Mouse (Mus musculus): ENCODE measurements around the gene Gys1. TPM values are rescaled to one million over a fixed set of nuclear protein-coding genes. Genes with fewer than 3 reads are reported as not detected.

Gene Gys1
- total RNA-seq, 1 experiment = 26.1 TPM

GRCm38 (mm10) chr7:45467090-45467670 is 32.5 kb downstream of the Gys1 start:
- H3K4me3 ChIP-seq (ENCODE audit: insufficient read depth in 1 of 2, low read depth in 1 of 2, low read length in 2 of 2, poor library complexity in 1 of 2, severe bottlenecking in 1 of 2) = peak overlapping the region; percentile 63 to 80
- peak overlapping the region; percentile 12; the same call in 1 of the 2 replicates for H3K9ac ChIP-seq (ENCODE audit: insufficient read depth, low read depth, low read length, poor library complexity, severe bottlenecking)
- no peak overlapping the region; the same call in 1 of the 2 replicates for H3K27ac ChIP-seq (ENCODE audit: insufficient read depth, low read depth, low read length, poor library complexity, severe bottlenecking)
- peaks cover 24% of the 10 kb centered on the region for H3K36me3 ChIP-seq (ENCODE audit: control insufficient read depth, insufficient read depth, low read length, poor library complexity, severe bottlenecking)
- H3K9me3 ChIP-seq (ENCODE audit: control insufficient read depth, insufficient read depth, low read depth, low read length) = no peaks in the 10 kb centered on the region
- in situ Hi-C loops (cut with MboI; ENCODE audit: low sequenced_read_pairs in 2 of 2, unreplicated experiment in 2 of 2) = no loop called here
- DNase-seq (ENCODE audit: low read depth, low spot score) = no peak
- TF ChIP-seq CHD2 (IDR thresholded peaks at IDR 0.05; ENCODE audit: low read depth, low read length) (no peak), ZNF384 (IDR thresholded peaks at IDR 0.05; ENCODE audit: low read depth, low read length) (0 out of 2 replicates have a peak, but pooled peaks have one; percentile 42)
- H3K4me1 ChIP-seq (ENCODE audit: control insufficient read depth in 2 of 2, insufficient read depth in 2 of 2, low read length in 2 of 2, poor library complexity in 1 of 2) = peaks cover 0 to 3% of the 10 kb centered on the region in 2 experiments; a peak in 2 of 4 replicates

DNA sequence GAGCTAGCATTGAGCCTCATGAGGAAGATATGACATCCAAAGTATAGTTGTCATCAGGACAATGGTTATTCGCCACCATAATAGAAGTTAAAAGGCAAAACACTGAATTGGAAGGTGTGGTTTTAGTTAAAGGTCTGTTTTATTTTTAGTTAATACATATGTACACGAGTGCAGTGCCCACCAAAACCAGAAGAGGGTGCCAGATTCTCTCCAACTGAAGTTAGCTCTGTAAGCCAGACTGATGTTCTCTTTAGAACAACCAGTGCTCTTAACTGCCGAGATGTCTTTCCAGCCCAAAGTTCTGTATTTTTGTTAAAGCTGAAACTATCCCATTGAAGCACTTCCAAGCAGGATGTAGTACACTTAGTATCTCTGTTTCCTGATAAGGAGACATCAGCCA is 36.2 kb downstream of the Gys1 start:
- DNase-seq (ENCODE audit: low read depth, low spot score) = no peak

GRCm38 (mm10) chr7:45475291-45475969 is 40.8 kb downstream of the Gys1 start:
- H3K9me3 ChIP-seq (ENCODE audit: control insufficient read depth, insufficient read depth, low read depth, low read length) = no peaks in the 10 kb centered on the region
- H3K4me3 ChIP-seq (ENCODE audit: insufficient read depth in 1 of 2, low read depth in 1 of 2, low read length in 2 of 2, poor library complexity in 1 of 2, severe bottlenecking in 1 of 2) = peak overlapping the region; percentile 53 to 69
- peaks cover 2 to 4% of the 10 kb centered on the region in 2 experiments; a peak in 2 of 4 replicates for H3K4me1 ChIP-seq (ENCODE audit: control insufficient read depth in 2 of 2, insufficient read depth in 2 of 2, low read length in 2 of 2, poor library complexity in 1 of 2)
- no peak for DNase-seq (ENCODE audit: low read depth, low spot score)
- peak overlapping the region; percentile 67; the same call in 1 of the 2 replicates for H3K9ac ChIP-seq (ENCODE audit: insufficient read depth, low read depth, low read length, poor library complexity, severe bottlenecking)
- in situ Hi-C loops (cut with MboI; ENCODE audit: low sequenced_read_pairs in 2 of 2, unreplicated experiment in 2 of 2) = loop anchor here in 1 of 2 experiments (10.0 kb wide), 1 partner anchor 119 kb away; no protein-coding TSS in a partner anchor
- TF ChIP-seq HCFC1 (IDR thresholded peaks at IDR 0.05; ENCODE audit: borderline replicate concordance, insufficient read depth, low read length) (peak; percentile 93), ZNF384 (IDR thresholded peaks at IDR 0.05; ENCODE audit: low read depth, low read length) (no peak)
- peaks cover 11% of the 10 kb centered on the region; the same call in 1 of the 2 replicates for H3K36me3 ChIP-seq (ENCODE audit: control insufficient read depth, insufficient read depth, low read length, poor library complexity, severe bottlenecking)
- peak overlapping the region; percentile 55; the same call in 1 of the 2 replicates for H3K27ac ChIP-seq (ENCODE audit: insufficient read depth, low read depth, low read length, poor library complexity, severe bottlenecking)

More for the DNA sequence above, 36.2 kb downstream of the Gys1 start:
- H3K4me3 ChIP-seq (ENCODE audit: insufficient read depth in 1 of 2, low read depth in 1 of 2, low read length in 2 of 2, poor library complexity in 1 of 2, severe bottlenecking in 1 of 2) = no peak overlapping the region
- peaks cover 0 to 7% of the 10 kb centered on the region in 2 experiments; a peak in 3 of 4 replicates for H3K4me1 ChIP-seq (ENCODE audit: control insufficient read depth in 2 of 2, insufficient read depth in 2 of 2, low read length in 2 of 2, poor library complexity in 1 of 2)
- H3K36me3 ChIP-seq (ENCODE audit: control insufficient read depth, insufficient read depth, low read length, poor library complexity, severe bottlenecking) = peaks cover 4% of the 10 kb centered on the region; the same call in 1 of the 2 replicates
- in situ Hi-C loops (cut with MboI; ENCODE audit: low sequenced_read_pairs in 2 of 2, unreplicated experiment in 2 of 2) = loop anchor here in 1 of 2 experiments (10.0 kb wide), 1 partner anchor 124 kb away; no protein-coding TSS in a partner anchor
- no peaks in the 10 kb centered on the region for H3K9me3 ChIP-seq (ENCODE audit: control insufficient read depth, insufficient read depth, low read depth, low read length)
- TF ChIP-seq HCFC1 (IDR thresholded peaks at IDR 0.05; ENCODE audit: borderline replicate concordance, insufficient read depth, low read length) = no peak
- TF ChIP-seq ZNF384 (IDR thresholded peaks at IDR 0.05; ENCODE audit: low read depth, low read length) = no peak
- peak; percentile 19; the same call in 1 of the 2 replicates for TF ChIP-seq ZC3H11A (IDR thresholded peaks at IDR 0.05; ENCODE audit: borderline replicate concordance, low read depth, low read length)
- no peak for TF ChIP-seq CHD2 (IDR thresholded peaks at IDR 0.05; ENCODE audit: low read depth, low read length)
- H3K27ac ChIP-seq (ENCODE audit: insufficient read depth, low read depth, low read length, poor library complexity, severe bottlenecking) = no peak overlapping the region
- H3K9ac ChIP-seq (ENCODE audit: insufficient read depth, low read depth, low read length, poor library complexity, severe bottlenecking) = no peak overlapping the region

DNA sequence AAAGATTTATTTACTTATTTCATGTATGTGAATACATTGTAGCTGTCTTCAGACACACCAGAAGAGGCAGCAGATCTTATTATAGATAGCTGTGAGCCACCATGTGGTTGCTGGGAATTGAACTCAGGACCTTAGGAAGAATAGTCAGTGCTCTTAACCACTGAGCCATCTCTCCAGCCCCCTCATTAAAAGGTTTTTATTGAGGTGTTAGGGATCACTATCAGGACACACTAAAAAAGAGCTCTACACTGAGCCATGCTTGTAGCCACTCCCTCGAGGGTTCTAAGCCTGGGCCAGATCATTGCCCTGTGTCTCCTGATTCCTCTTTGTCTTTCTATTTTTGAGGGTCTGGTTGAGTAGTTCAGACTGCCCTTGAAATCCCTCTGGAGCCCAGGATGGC is 41.8 kb downstream of the Gys1 start:
- TF ChIP-seq ZC3H11A (IDR thresholded peaks at IDR 0.05; ENCODE audit: borderline replicate concordance, low read depth, low read length) (no peak), MAFK (IDR thresholded peaks at IDR 0.05; ENCODE audit: insufficient read depth, low read depth, low read length) (no peak), CHD2 (IDR thresholded peaks at IDR 0.05; ENCODE audit: low read depth, low read length) (no peak), HCFC1 (IDR thresholded peaks at IDR 0.05; ENCODE audit: borderline replicate concordance, insufficient read depth, low read length) (no peak), ZNF384 (IDR thresholded peaks at IDR 0.05; ENCODE audit: low read depth, low read length) (no peak)
- no peak overlapping the region for H3K9ac ChIP-seq (ENCODE audit: insufficient read depth, low read depth, low read length, poor library complexity, severe bottlenecking)
- no peak overlapping the region for H3K27ac ChIP-seq (ENCODE audit: insufficient read depth, low read depth, low read length, poor library complexity, severe bottlenecking)
- in situ Hi-C loops (cut with MboI; ENCODE audit: low sequenced_read_pairs in 2 of 2, unreplicated experiment in 2 of 2) = loop anchor here in 1 of 2 experiments (10.0 kb wide), 1 partner anchor 118 kb away; no protein-coding TSS in a partner anchor
- H3K4me1 ChIP-seq (ENCODE audit: control insufficient read depth in 2 of 2, insufficient read depth in 2 of 2, low read length in 2 of 2, poor library complexity in 1 of 2) = peaks cover 2 to 4% of the 10 kb centered on the region in 2 experiments; a peak in 2 of 4 replicates
- peaks cover 11% of the 10 kb centered on the region; the same call in 1 of the 2 replicates for H3K36me3 ChIP-seq (ENCODE audit: control insufficient read depth, insufficient read depth, low read length, poor library complexity, severe bottlenecking)
- H3K9me3 ChIP-seq (ENCODE audit: control insufficient read depth, insufficient read depth, low read depth, low read length) = no peaks in the 10 kb centered on the region
- no peak overlapping the region for H3K4me3 ChIP-seq (ENCODE audit: insufficient read depth in 1 of 2, low read depth in 1 of 2, low read length in 2 of 2, poor library complexity in 1 of 2, severe bottlenecking in 1 of 2)
- no peak for DNase-seq (ENCODE audit: low read depth, low spot score)
